Comparison of ENCODE assay signal across 8 mouse cellular contexts in genomic region chr7:127364166-127364565, GRCm38 (mm10). TPM values are rescaled to one million over a fixed set of nuclear protein-coding genes. Genes with fewer than 3 reads are reported as not detected.
A peak's percentile ranks its signal among the peaks of the same experiment; 100 is the strongest.
DNase-seq lines count a peak whose midpoint lies in the region; ATAC-seq and TF ChIP-seq lines count a peak whose summit lies in the region.

No protein-coding gene starts in this region.

- peak overlapping the region; percentile 38; the same call in 1 of the 2 replicates for H3K4me3 ChIP-seq in cortical plate, adult 2 months (ENCODE audit: insufficient read depth, low read length)
- peak overlapping the region; percentile 34 for H3K4me3 ChIP-seq in hindbrain, embryonic 14.5 days (replicated peaks; ENCODE audit: low read length)
- H3K4me3 ChIP-seq in midbrain, embryonic 13.5 days (replicated peaks): peak overlapping the region; percentile 38

- no peak overlapping the region for H3K27ac ChIP-seq in cortical plate, adult 2 months (ENCODE audit: insufficient read depth, low read length)
- no peak overlapping the region for H3K27ac ChIP-seq in hindbrain, embryonic 14.5 days
- no peak overlapping the region for H3K27ac ChIP-seq in midbrain, embryonic 13.5 days

- WGBS in hindbrain, embryonic 14.5 days: 45% methylated on average over 4 of the region's 4 CpGs
- 39% methylated on average over 4 of the region's 4 CpGs for WGBS in midbrain, embryonic 13.5 days

- TF ChIP-seq POLR2A in cortical plate, adult 2 months (IDR thresholded peaks at IDR 0.05; ENCODE audit: extremely low read depth, insufficient read depth, low read length): no peak

- no peaks in the 10 kb centered on the region for H3K9me3 ChIP-seq in hindbrain, embryonic 14.5 days (ENCODE audit: control insufficient read depth, low read length)
- no peaks in the 10 kb centered on the region for H3K9me3 ChIP-seq in midbrain, embryonic 13.5 days

- no peak for TF ChIP-seq CTCF in cortical plate, adult 2 months (IDR thresholded peaks at IDR 0.05; ENCODE audit: extremely low read depth, insufficient read depth, low read length)

- ATAC-seq in hindbrain, embryonic 14.5 days (ENCODE audit: low FRiP score): no peak
- no peak for ATAC-seq in midbrain, embryonic 13.5 days

- peak overlapping the region; percentile 66; the same call in 1 of the 2 replicates for H3K9ac ChIP-seq in hindbrain, embryonic 14.5 days
- H3K9ac ChIP-seq in midbrain, embryonic 13.5 days (replicated peaks): no peak overlapping the region

- peak; percentile 46 for DNase-seq in heart, adult 8-10 months (ENCODE audit: low spot score)
- DNase-seq in heart, postnatal 4 days: no peak
- DNase-seq in hindbrain, embryonic 14.5 days (ENCODE audit: low spot score): no peak
- DNase-seq in ovary, postnatal 10 days (ENCODE audit: low spot score): no peak
- DNase-seq in gastrocnemius, postnatal 14 days: no peak
- DNase-seq in MN1 (ENCODE audit: low spot score): no peak

- no peaks in the 10 kb centered on the region for H3K4me1 ChIP-seq in cortical plate, adult 2 months (ENCODE audit: control insufficient read depth, insufficient read depth, low read length)
- 0 out of 2 replicates have a peak, but pooled peaks cover 12% of the 10 kb centered on the region for H3K4me1 ChIP-seq in hindbrain, embryonic 14.5 days (replicated peaks; ENCODE audit: control insufficient read depth, insufficient read depth, low read length)
- peaks cover 13% of the 10 kb centered on the region for H3K4me1 ChIP-seq in midbrain, embryonic 13.5 days (replicated peaks)

- H3K36me3 ChIP-seq in hindbrain, embryonic 14.5 days (replicated peaks; ENCODE audit: control insufficient read depth, insufficient read depth): no peaks in the 10 kb centered on the region
- H3K36me3 ChIP-seq in midbrain, embryonic 13.5 days: no peaks in the 10 kb centered on the region

- intact Hi-C loops in gastrocnemius, postnatal 14 days (cut with DNase I; ENCODE audit: low total_unique reads): loop anchor here (5.0 kb wide), 2 partner anchors 33 to 133 kb away; no protein-coding TSS in a partner anchor

- peaks cover 3% of the 10 kb centered on the region; the same call in 1 of the 2 replicates for H3K27me3 ChIP-seq in hindbrain, embryonic 14.5 days (ENCODE audit: control insufficient read depth, insufficient read depth, low read length)
- peaks cover 12% of the 10 kb centered on the region for H3K27me3 ChIP-seq in midbrain, embryonic 13.5 days

- peak overlapping the region; percentile 84 for H3K4me2 ChIP-seq in hindbrain, embryonic 14.5 days (replicated peaks)
- peak overlapping the region; percentile 76 for H3K4me2 ChIP-seq in midbrain, embryonic 13.5 days (replicated peaks)

RNA-seq across cellular contexts. Expression of gene Zfp747, which starts 11.7 kb away (rescaled TPM):
- total RNA-seq in heart, adult 8-10 months (2022): 1 to 10 TPM; 3.2 to 4.3 (median 3.7) TPM
- 1 to 10 TPM; 5.8 to 5.9 TPM for total RNA-seq in heart, postnatal 4 days (2021)
- polyA plus RNA-seq in cortical plate, adult 2 months (2012; rRNA removed): 5.2 and 5.5 TPM in 2 replicates
- polyA plus RNA-seq in hindbrain, embryonic 14.5 days (2014; fragmentation: Nextera tagmentation; extraction: Ambion mirVana): 8.2 and 8.5 TPM in 2 replicates
- 8.4 and 9.3 TPM in 2 replicates for polyA plus RNA-seq in midbrain, embryonic 13.5 days (2015; fragmentation: Nextera tagmentation; extraction: Ambion mirVana)
- 1 to 10 TPM; 2.9 to 3.2 TPM for total RNA-seq in gastrocnemius, postnatal 14 days (2021)

RNA-seq across cellular contexts. Expression of gene Zfp768, which starts 18.8 kb away (rescaled TPM):
- total RNA-seq in heart, adult 8-10 months (2022): 10 to 100 TPM; 37.1 to 43.4 (median 41.5) TPM
- 10 to 100 TPM; 36.1 to 41.4 TPM for total RNA-seq in heart, postnatal 4 days (2021)
- polyA plus RNA-seq in cortical plate, adult 2 months (2012; rRNA removed): 14.2 and 14.6 TPM in 2 replicates
- polyA plus RNA-seq in hindbrain, embryonic 14.5 days (2014; fragmentation: Nextera tagmentation; extraction: Ambion mirVana): 4.8 and 6.1 TPM in 2 replicates
- polyA plus RNA-seq in midbrain, embryonic 13.5 days (2015; fragmentation: Nextera tagmentation; extraction: Ambion mirVana): 15.6 and 20.1 TPM in 2 replicates
- total RNA-seq in gastrocnemius, postnatal 14 days (2021): 10 to 100 TPM; 21.4 to 25.7 TPM

RNA-seq across cellular contexts. Expression of gene 9130019O22Rik, which starts 22.8 kb away (rescaled TPM):
- 1 to 10 TPM; 1.8 to 2.5 (median 2.0) TPM for total RNA-seq in heart, adult 8-10 months (2022)
- 1 to 10 TPM; 2.6 to 3.2 TPM for total RNA-seq in heart, postnatal 4 days (2021)
- polyA plus RNA-seq in cortical plate, adult 2 months (2012; rRNA removed): 2.7 TPM in 2 replicates
- polyA plus RNA-seq in hindbrain, embryonic 14.5 days (2014; fragmentation: Nextera tagmentation; extraction: Ambion mirVana): 4.5 and 5.7 TPM in 2 replicates
- 5.7 and 6.2 TPM in 2 replicates for polyA plus RNA-seq in midbrain, embryonic 13.5 days (2015; fragmentation: Nextera tagmentation; extraction: Ambion mirVana)
- total RNA-seq in gastrocnemius, postnatal 14 days (2021): 1 to 10 TPM; 1.7 TPM

RNA-seq across cellular contexts. Expression of gene E430018J23Rik, which starts 29.3 kb away (rescaled TPM):
- total RNA-seq in heart, adult 8-10 months (2022): 1 to 10 TPM; 2.9 to 5.1 (median 3.9) TPM
- 1 to 10 TPM; 4.0 to 4.8 TPM for total RNA-seq in heart, postnatal 4 days (2021)
- 5.4 and 8.3 TPM in 2 replicates for polyA plus RNA-seq in cortical plate, adult 2 months (2012; rRNA removed)
- 6.1 and 6.4 TPM in 2 replicates for polyA plus RNA-seq in hindbrain, embryonic 14.5 days (2014; fragmentation: Nextera tagmentation; extraction: Ambion mirVana)
- 5.9 and 8.4 TPM in 2 replicates for polyA plus RNA-seq in midbrain, embryonic 13.5 days (2015; fragmentation: Nextera tagmentation; extraction: Ambion mirVana)
- total RNA-seq in gastrocnemius, postnatal 14 days (2021): 1 to 10 TPM; 2.0 to 2.4 TPM

RNA-seq across cellular contexts. Expression of gene Zfp764, which starts 42.5 kb away (rescaled TPM):
- total RNA-seq in heart, adult 8-10 months (2022): 1 to 10 TPM; 2.3 to 4.4 (median 3.2) TPM
- 1 to 10 TPM; 4.9 to 5.0 TPM for total RNA-seq in heart, postnatal 4 days (2021)
- polyA plus RNA-seq in cortical plate, adult 2 months (2012; rRNA removed): 3.4 and 3.9 TPM in 2 replicates
- 4.2 and 5.3 TPM in 2 replicates for polyA plus RNA-seq in hindbrain, embryonic 14.5 days (2014; fragmentation: Nextera tagmentation; extraction: Ambion mirVana)
- 5.1 and 5.2 TPM in 2 replicates for polyA plus RNA-seq in midbrain, embryonic 13.5 days (2015; fragmentation: Nextera tagmentation; extraction: Ambion mirVana)
- total RNA-seq in gastrocnemius, postnatal 14 days (2021): 1 to 10 TPM; 2.1 to 3.1 TPM
